Mouse (Mus musculus) layer of hippocampus, adult 2 months (tissue): Measurements from ENCODE around the gene Gm47289. TPM values are rescaled to one million over a fixed set of nuclear protein-coding genes. Genes with fewer than 3 reads are reported as not detected.

Source experiments
- DNase-seq, 2 experiments: peaks; one replicate each; pipeline ENCODE4 v3.0.0; 2022; ENCODE audit warnings: low spot score in 2 of 2
- H3K27ac ChIP-seq: fragments of 200-600 bp; 2 replicates; pipeline ENCODE4 v1.8.1; 2022
- H3K4me3 ChIP-seq: fragments of 200-600 bp; 2 replicates; pipeline ENCODE4 v1.8.1; 2022; ENCODE audit warnings: mild to moderate bottlenecking
- CTCF ChIP-seq: fragments of 200-600 bp; conservative IDR thresholded peaks from 2 replicates; pipeline ENCODE4 v1.8.1; 2022; ENCODE audit warnings: antibody characterized with exemption, mild to moderate bottlenecking, moderate library complexity
- total RNA-seq, 2 experiments: library from RNA; stranded (reverse); gene quantifications; 2 replicates each; pipeline ENCODE4 v1.2.3; 2021

Gene Gm47289
- total RNA-seq, 2 experiments from 2014 or later, result not detected

GRCm38 (mm10) chr9:119145137-119145536 is 13.8 kb upstream of the Gm47289 start:
- DNase-seq, result no peak
- H3K4me3 ChIP-seq, result no peak overlapping the region
- no peak overlapping the region for H3K27ac ChIP-seq
- TF ChIP-seq CTCF, result no peak

DNA sequence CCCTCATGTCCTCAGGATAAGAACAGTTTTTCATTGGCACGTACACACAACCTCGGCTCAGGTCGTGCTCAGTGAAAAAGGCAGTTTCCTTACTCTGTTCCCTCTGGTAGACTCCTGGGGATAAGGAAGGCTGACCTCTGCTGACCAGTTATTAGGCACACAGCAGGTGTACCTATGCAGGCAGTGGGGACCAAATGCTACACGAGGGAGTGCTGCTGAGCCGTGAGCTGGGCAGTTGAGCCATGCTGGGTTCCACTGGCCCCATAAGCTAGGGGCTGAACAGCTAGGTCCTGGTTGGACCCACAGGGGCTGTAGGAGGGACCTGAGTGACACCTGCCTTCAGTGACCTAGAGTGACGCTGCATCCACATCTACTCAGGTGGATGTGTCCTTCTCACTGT is 13.3 kb upstream of the Gm47289 start:
- no peak for TF ChIP-seq CTCF
- Histone ChIP-seq H3K4me3 (no peak overlapping the region), H3K27ac (no peak overlapping the region)
- no peak for DNase-seq

DNA sequence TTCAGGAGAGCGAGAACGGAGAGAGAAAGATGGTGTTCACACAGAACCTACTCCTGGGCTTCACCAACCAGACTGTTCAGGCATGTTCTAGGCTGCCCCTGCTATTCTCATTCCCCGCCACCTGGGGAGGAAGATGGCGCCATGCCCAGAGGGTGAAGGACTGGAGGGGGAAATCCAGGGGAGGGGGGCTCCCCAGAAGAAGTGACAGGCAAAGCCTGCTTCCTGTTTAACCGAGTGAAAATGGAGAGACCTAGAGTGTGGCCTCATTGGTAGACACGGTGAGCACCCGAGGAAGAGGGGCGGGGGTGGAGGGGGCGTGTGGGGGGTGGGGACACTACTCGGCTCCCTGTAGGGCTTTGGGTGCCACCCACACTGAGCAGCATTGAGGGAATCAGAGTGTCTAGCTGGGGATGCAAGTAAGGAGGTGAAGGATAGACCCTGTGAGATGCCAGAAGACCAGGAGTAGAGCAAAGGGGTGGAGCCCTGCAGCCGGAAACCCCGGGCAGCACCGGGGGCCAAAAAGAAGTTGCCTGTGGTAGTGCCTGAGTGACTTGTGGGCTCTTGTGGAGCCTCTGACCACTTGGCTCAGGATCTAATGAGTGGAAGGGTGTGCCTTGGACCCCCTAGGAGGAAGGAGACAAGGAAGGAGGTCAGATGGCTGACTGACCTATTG is 12.7 kb upstream of the Gm47289 start:
- TF ChIP-seq CTCF, result no peak

GRCm38 (mm10) chr9:119149601-119150000 is 9.4 kb upstream of the Gm47289 start:
- Histone ChIP-seq H3K4me3 (no peak overlapping the region), H3K27ac (no peak overlapping the region)
- no peak for DNase-seq
- no peak for TF ChIP-seq CTCF

More for the DNA sequence above, 12.7 kb upstream of the Gm47289 start:
- Histone ChIP-seq H3K4me3 (no peak overlapping the region), H3K27ac (no peak overlapping the region)
- no peak for DNase-seq

- no peak for TF ChIP-seq CTCF
- no peak for DNase-seq
- no peak overlapping the region for H3K4me3 ChIP-seq
- H3K27ac ChIP-seq, result no peak overlapping the region
Observed at GRCm38 (mm10) chr9:119151751-119152150, 7.2 kb upstream of the Gm47289 start.

DNA sequence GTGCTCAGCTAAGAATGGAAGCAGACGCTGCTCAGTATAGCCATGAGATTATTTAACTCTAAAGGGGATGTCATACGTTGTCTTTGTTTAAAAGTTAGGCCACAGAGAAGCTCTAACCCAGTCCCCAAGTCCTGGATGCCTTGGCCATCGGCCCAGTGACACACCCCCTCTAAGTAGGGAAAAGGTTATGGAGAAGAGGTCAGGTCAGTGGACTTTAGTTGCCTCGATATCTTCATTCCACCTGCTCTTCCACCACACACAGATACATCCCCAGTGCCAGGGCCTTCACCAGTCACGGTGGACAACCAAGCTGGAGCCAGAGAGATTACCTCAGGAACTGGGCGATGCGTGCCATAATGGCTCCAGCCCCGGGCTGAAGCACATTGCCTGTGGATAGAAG is 3.5 kb upstream of the Gm47289 start:
- no peak overlapping the region for H3K27ac ChIP-seq
- no peak for TF ChIP-seq CTCF
- no peak overlapping the region for H3K4me3 ChIP-seq
- no peak for DNase-seq

DNA sequence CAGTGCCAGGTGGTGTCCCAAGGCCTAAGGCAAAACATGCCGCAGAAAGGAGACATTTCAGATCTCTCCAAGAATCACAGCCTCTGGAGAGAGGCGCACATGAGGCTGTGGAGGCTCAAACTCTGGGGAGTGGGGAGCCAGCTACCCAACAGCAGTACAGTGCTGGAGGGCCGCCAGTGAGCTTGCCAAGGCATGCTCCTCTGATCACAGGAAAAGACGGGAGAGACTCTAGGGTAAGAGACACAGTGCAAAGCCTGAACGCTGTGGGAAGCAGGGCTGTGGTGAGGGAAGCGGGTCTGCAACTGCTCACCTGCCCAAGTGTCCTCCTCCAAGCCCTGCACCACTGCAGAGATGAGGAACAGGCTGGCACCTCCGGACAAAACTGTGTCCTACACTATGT is 3.1 kb upstream of the Gm47289 start:
- no peak for TF ChIP-seq CTCF
- Histone ChIP-seq H3K4me3 (no peak overlapping the region), H3K27ac (no peak overlapping the region)
- DNase-seq, result no peak

- DNase-seq, result peak; percentile 39 to 66
- H3K4me3 ChIP-seq, result peak within 1 kb of the TSS; percentile 49
Observed at GRCm38 (mm10) chr9:119156278-119157201, 2.4 kb upstream of the Gm47289 start, which contains the start of gene Acaa1b. Gene Acaa1b (minus strand): TSS chr9:119157093.

DNA sequence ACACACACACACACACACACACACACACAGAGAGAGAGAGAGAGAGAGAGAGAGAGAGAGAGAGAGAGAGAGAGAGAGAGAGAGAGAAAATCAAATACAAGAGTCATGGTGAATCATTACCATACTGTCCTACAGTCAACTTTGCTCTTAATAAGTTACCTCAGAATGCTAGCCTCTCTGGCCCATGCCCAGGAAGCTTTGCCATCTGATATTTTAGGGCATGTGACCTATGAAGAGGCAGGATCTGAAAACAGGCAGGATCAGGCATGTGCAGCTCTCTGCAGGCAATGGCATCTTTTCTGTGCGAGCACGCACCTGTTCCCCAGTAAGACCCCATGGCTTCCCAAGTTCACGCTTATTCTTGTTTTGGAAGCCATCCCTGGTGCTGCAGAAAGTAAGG is 1.7 kb downstream of the Gm47289 start:
- Histone ChIP-seq H3K4me3 (no peak overlapping the region), H3K27ac (no peak overlapping the region)
- no peak for TF ChIP-seq CTCF
- DNase-seq, result no peak

More at GRCm38 (mm10) chr9:119156278-119157201, 2.4 kb upstream of the Gm47289 start, which contains the start of gene Acaa1b:
- no peak within 1 kb of the TSS for H3K27ac ChIP-seq
- peak; percentile 79 for TF ChIP-seq CTCF

GRCm38 (mm10) chr9:119164743-119165142 is 5.8 kb downstream of the Gm47289 start:
- Histone ChIP-seq H3K4me3 (no peak overlapping the region), H3K27ac (no peak overlapping the region)
- no peak for TF ChIP-seq CTCF
- DNase-seq, result no peak

- no peak for DNase-seq
- Histone ChIP-seq H3K4me3 (no peak overlapping the region), H3K27ac (no peak overlapping the region)
- no peak for TF ChIP-seq CTCF
Observed at GRCm38 (mm10) chr9:119165548-119165947, 6.6 kb downstream of the Gm47289 start.

DNA sequence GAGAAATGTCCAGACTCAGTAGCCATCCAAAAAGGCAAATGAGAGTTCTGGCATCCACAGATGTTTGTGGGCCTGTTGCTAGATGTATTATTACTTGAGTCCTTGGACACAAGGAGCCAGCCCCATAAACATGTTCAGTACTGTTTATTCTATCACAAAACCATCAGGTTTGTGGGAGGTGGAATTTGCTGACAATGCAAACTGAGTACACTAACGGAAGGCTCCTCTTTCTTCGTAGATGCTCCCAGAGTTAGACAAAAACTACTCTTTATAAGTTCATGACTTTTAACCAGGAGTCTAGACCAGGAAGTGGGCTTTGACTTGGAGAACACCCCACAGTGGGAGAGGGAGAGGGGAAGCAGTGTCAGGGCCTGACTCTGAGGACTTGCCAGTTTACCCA is 8.6 kb downstream of the Gm47289 start:
- no peak overlapping the region for H3K27ac ChIP-seq
- no peak overlapping the region for H3K4me3 ChIP-seq
- DNase-seq, result no peak
- TF ChIP-seq CTCF, result no peak

DNA sequence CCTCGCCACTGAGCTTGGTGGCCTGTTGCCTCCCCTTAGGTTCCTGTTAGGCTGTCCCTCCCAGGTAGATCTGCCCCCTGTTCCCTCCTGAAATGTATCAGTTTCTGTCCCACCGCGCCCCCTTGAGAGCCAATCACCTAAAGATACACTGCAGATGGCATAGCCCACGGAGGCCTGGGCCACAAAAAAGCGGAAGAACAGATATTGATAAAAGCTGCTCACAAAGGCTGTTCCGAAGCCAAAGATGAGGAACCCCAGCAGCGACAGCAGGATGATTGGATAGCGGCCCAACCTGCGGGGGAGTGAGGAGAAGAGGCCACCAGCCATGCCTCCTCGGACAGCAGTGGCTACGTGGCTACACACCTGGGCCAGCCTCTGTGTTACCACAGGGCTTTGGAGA is 20.3 kb downstream of the Gm47289 start:
- Histone ChIP-seq H3K27ac (no peak overlapping the region), H3K4me3 (no peak overlapping the region)
- no peak for DNase-seq
- no peak for TF ChIP-seq CTCF
